Comparison of ENCODE assay signal across 13 mouse cellular contexts in genomic region chr3:127452233-127452632, GRCm38 (mm10). TPM values are rescaled to one million over a fixed set of nuclear protein-coding genes. Genes with fewer than 3 reads are reported as not detected.
DNase-seq lines count a peak whose midpoint lies in the region; ATAC-seq and TF ChIP-seq lines count a peak whose summit lies in the region.
"Had no signal": no experiment of that assay in that cellular context is flagged by ENCODE, and none has a peak within 500 bp of the region (broad histone marks: within the 10 kb centered on the region; RNA-seq: fewer than 3 reads in every experiment).

No protein-coding gene starts in this region.

- no peaks in the 10 kb centered on the region for H3K27me3 ChIP-seq in kidney, postnatal 0 days (ENCODE audit: insufficient read depth, low read length)
- H3K27me3 ChIP-seq in MEL (ENCODE audit: control insufficient read depth in 1 of 2, insufficient read depth in 2 of 2, low read length in 2 of 2) = no peaks in the 10 kb centered on the region
- no peaks in the 10 kb centered on the region for H3K27me3 ChIP-seq in forebrain, embryonic 14.5 days (replicated peaks; ENCODE audit: control insufficient read depth, insufficient read depth, low read length)
- H3K27me3 ChIP-seq: embryonic facial prominence, embryonic 12.5 days had no signal

- peak; percentile 72 for DNase-seq in embryo, embryonic 10 days (ENCODE audit: low spot score)
- no peak for DNase-seq in embryo, embryonic 9.5 days (ENCODE audit: extremely low spot score)
- peak; percentile 15 for DNase-seq in kidney, postnatal 0 days (ENCODE audit: low spot score)
- DNase-seq in kidney, adult 9 months = no peak
- DNase-seq in MEL (ENCODE audit: low read depth, low spot score) = peak; percentile 36
- DNase-seq in forebrain, embryonic 14.5 days (ENCODE audit: low spot score) = peak; percentile 66
- DNase-seq in right cerebral cortex, postnatal 14 days = no peak
- DNase-seq: adrenal gland, adult 2 months; lung, postnatal 4 days had no signal

- TF ChIP-seq CTCF in kidney, postnatal 0 days (IDR thresholded peaks at IDR 0.05; ENCODE audit: low read depth) = peak; percentile 46; the same call in 1 of the 2 replicates
- peak in 2 of 3 experiments; percentile 39 to 43; a peak in 4 of 6 replicates for TF ChIP-seq CTCF in MEL (IDR thresholded peaks at IDR 0.05 in 2 of 3, conservative IDR thresholded peaks at IDR 0.05 in 1 of 3; ENCODE audit: control insufficient read depth in 1 of 3, insufficient read depth in 1 of 3, low read depth in 2 of 3, low read length in 3 of 3, poor library complexity in 1 of 3, severe bottlenecking in 1 of 3)

- no peak for ATAC-seq in kidney, postnatal 0 days (replicated peaks; ENCODE audit: low FRiP score, low read depth)
- no peak for ATAC-seq in forebrain, embryonic 14.5 days
- ATAC-seq in monocyte, adult 5-6 weeks (replicated peaks; ENCODE audit: insufficient number of reproducible peaks, low FRiP score, low TSS enrichment, poor library complexity, severe bottlenecking) = no peak

- H3K36me3 ChIP-seq in kidney, postnatal 0 days (ENCODE audit: insufficient read depth, low read length) = no peaks in the 10 kb centered on the region
- H3K36me3 ChIP-seq in MEL (ENCODE audit: control insufficient read depth in 1 of 2, insufficient read depth in 2 of 2, low read length in 2 of 2) = peaks cover 0 to 4% of the 10 kb centered on the region in 2 experiments; a peak in 2 of 4 replicates
- no peaks in the 10 kb centered on the region for H3K36me3 ChIP-seq in forebrain, embryonic 14.5 days (ENCODE audit: control insufficient read depth, insufficient read depth, low read length)
- H3K36me3 ChIP-seq: embryonic facial prominence, embryonic 12.5 days had no signal

- TF ChIP-seq POLR2A in MEL (IDR thresholded peaks at IDR 0.05; ENCODE audit: control insufficient read depth in 1 of 2, insufficient read depth in 1 of 2, low read depth in 1 of 2, low read length in 2 of 2, poor library complexity in 1 of 2) = no peak

- no peak overlapping the region for H3K4me3 ChIP-seq in kidney, postnatal 0 days (replicated peaks; ENCODE audit: low read depth, low read length)
- H3K4me3 ChIP-seq in MEL (ENCODE audit: control insufficient read depth in 1 of 2, insufficient read depth in 1 of 2, low read depth in 2 of 2, low read length in 2 of 2) = no peak overlapping the region
- H3K4me3 ChIP-seq in forebrain, embryonic 14.5 days (ENCODE audit: low read depth, low read length) = no peak overlapping the region
- H3K4me3 ChIP-seq: embryonic facial prominence, embryonic 12.5 days; left cerebral cortex, adult 2 months had no signal

- H3K9me3 ChIP-seq in kidney, postnatal 0 days (replicated peaks; ENCODE audit: low read length) = no peaks in the 10 kb centered on the region
- no peaks in the 10 kb centered on the region for H3K9me3 ChIP-seq in MEL (replicated peaks; ENCODE audit: insufficient read depth, low read length)
- H3K9me3 ChIP-seq in forebrain, embryonic 14.5 days (replicated peaks; ENCODE audit: control insufficient read depth, low read length) = no peaks in the 10 kb centered on the region
- H3K9me3 ChIP-seq: embryonic facial prominence, embryonic 12.5 days had no signal

- no peak overlapping the region for H3K9ac ChIP-seq in kidney, postnatal 0 days (ENCODE audit: low read depth, low read length)
- H3K9ac ChIP-seq in MEL (ENCODE audit: control insufficient read depth, low read depth, low read length, poor library complexity, severe bottlenecking) = no peak overlapping the region
- no peak overlapping the region for H3K9ac ChIP-seq in forebrain, embryonic 14.5 days (ENCODE audit: low read length)
- H3K9ac ChIP-seq: embryonic facial prominence, embryonic 12.5 days had no signal

- TF ChIP-seq RAD21 in MEL (IDR thresholded peaks at IDR 0.05; ENCODE audit: low read depth, low read length) = peak; percentile 17

- 70% methylated on average over 13 of the region's 13 CpGs for WGBS in kidney, postnatal 0 days
- 48% methylated on average over 13 of the region's 13 CpGs for WGBS in forebrain, embryonic 14.5 days

- no peak for TF ChIP-seq EP300 in MEL (IDR thresholded peaks at IDR 0.05; ENCODE audit: low read depth in 1 of 2, low read length in 2 of 2)

- no peak overlapping the region for H3K27ac ChIP-seq in kidney, postnatal 0 days
- H3K27ac ChIP-seq in MEL (ENCODE audit: control insufficient read depth, low read depth, low read length) = no peak overlapping the region
- no peak overlapping the region for H3K27ac ChIP-seq in forebrain, embryonic 14.5 days (ENCODE audit: low read depth, low read length)
- H3K27ac ChIP-seq: embryonic facial prominence, embryonic 12.5 days; left cerebral cortex, adult 2 months had no signal

- no peaks in the 10 kb centered on the region for H3K4me1 ChIP-seq in kidney, postnatal 0 days (replicated peaks; ENCODE audit: insufficient read depth, low read length)
- H3K4me1 ChIP-seq in MEL (ENCODE audit: control insufficient read depth in 1 of 2, insufficient read depth in 2 of 2, low read length in 2 of 2) = no peaks in the 10 kb centered on the region
- H3K4me1 ChIP-seq in forebrain, embryonic 14.5 days (ENCODE audit: control insufficient read depth, insufficient read depth, low read length) = no peaks in the 10 kb centered on the region
- H3K4me1 ChIP-seq: embryonic facial prominence, embryonic 12.5 days had no signal

- H3K4me2 ChIP-seq in kidney, postnatal 0 days (ENCODE audit: low read length) = no peak overlapping the region
- no peak overlapping the region for H3K4me2 ChIP-seq in forebrain, embryonic 14.5 days (ENCODE audit: low read length)
- H3K4me2 ChIP-seq: embryonic facial prominence, embryonic 12.5 days; liver, embryonic 11.5 days had no signal

- no peaks in the 10 kb centered on the region for H3K79me2 ChIP-seq in MEL (ENCODE audit: control insufficient read depth, insufficient read depth, low read length, poor library complexity)

TF ChIP-seq in MEL, 35 proteins besides CTCF, POLR2A, EP300 and RAD21:
- no peak for TF ChIP-seq NELFE (IDR thresholded peaks at IDR 0.05; ENCODE audit: low read depth, low read length)
- TF ChIP-seq CHD2 (IDR thresholded peaks at IDR 0.05; ENCODE audit: low read length) = no peak
- TF ChIP-seq ELF1 (IDR thresholded peaks at IDR 0.05; ENCODE audit: low read depth, low read length) = no peak
- 0 out of 2 replicates have a peak, but pooled peaks have one; percentile 18 for TF ChIP-seq ZC3H11A (IDR thresholded peaks at IDR 0.05; ENCODE audit: low read depth, low read length)
- TF ChIP-seq CHD1 (IDR thresholded peaks at IDR 0.05; ENCODE audit: low read depth, low read length) = no peak
- no peak for TF ChIP-seq USF1 (IDR thresholded peaks at IDR 0.05; ENCODE audit: low read depth, low read length)
- TF ChIP-seq BHLHE40 (IDR thresholded peaks at IDR 0.05; ENCODE audit: borderline replicate concordance, low read depth, low read length) = no peak
- TF ChIP-seq RCOR1 (IDR thresholded peaks at IDR 0.05; ENCODE audit: low read depth, low read length) = no peak
- TF ChIP-seq SMC3 (IDR thresholded peaks at IDR 0.05; ENCODE audit: low read depth, low read length) = peak; percentile 45
- TF ChIP-seq TCF12 (IDR thresholded peaks at IDR 0.05; ENCODE audit: low read depth, low read length) = no peak
- no peak for TF ChIP-seq MAFK (IDR thresholded peaks at IDR 0.05; ENCODE audit: borderline replicate concordance, low read depth, low read length)

RNA-seq across cellular contexts. Expression of gene Ank2, which starts 46.9 kb away (rescaled TPM):
- 4.1 and 4.7 TPM in 2 replicates for polyA plus RNA-seq in kidney, postnatal 0 days (2015; fragmentation: Nextera tagmentation; extraction: Ambion mirVana)
- total RNA-seq in MEL (2012; rRNA removed) = 4.0 and 4.5 TPM in 2 replicates
- 1 to 10 TPM in 1 of 2 experiments, not detected in 1; 2.7 TPM for polyA plus RNA-seq in MEL (2012; ENCODE audit: insufficient read depth in 1 of 2, insufficient read length in 2 of 2, low read depth in 1 of 2, low replicate concordance in 2 of 2, missing spikeins in 1 of 2)
- 61.8 and 116 TPM in 2 replicates for polyA plus RNA-seq in forebrain, embryonic 14.5 days (2014; fragmentation: Nextera tagmentation; extraction: Ambion mirVana)
- total RNA-seq in monocyte, adult 5-6 weeks (2017) = not detected in 3 replicates

Comparison
In these comparisons a context has a peak if more than half of its experiments do, and no peak if none do; other contexts are left out.
1. DNase-seq: peak in embryo, embryonic 10 days (single experiment), kidney, postnatal 0 days (single experiment), MEL (single experiment) and forebrain, embryonic 14.5 days (single experiment); none in embryo, embryonic 9.5 days (single experiment), kidney, adult 9 months (single experiment) and right cerebral cortex, postnatal 14 days (single experiment).
2. RNA of gene Ank2, which starts 46.9 kb away (polyA plus RNA-seq): 61.8 to 116 TPM in forebrain, embryonic 14.5 days; 4.1 to 4.7 TPM in kidney, postnatal 0 days and 2.7 TPM in MEL; every median in the first group is over 10 times any median in the second.